Mouse (Mus musculus) small intestine, adult 2 months (tissue): ENCODE data around the gene Mindy4.

ENCODE experiments used
- CTCF ChIP-seq: fragments of 200-500 bp; IDR thresholded peaks from 2 replicates; pipeline ENCODE4 v1.5.1; 2012; ENCODE audit warnings: low read depth, mild to moderate bottlenecking, control low read depth, inconsistent platforms, low read length, moderate library complexity, mixed read lengths; ENCODE audit not compliant: insufficient replicate concordance, insufficient read length; ENCODE audit errors: extremely low read depth
- POLR2A ChIP-seq: fragments of 200-500 bp; IDR thresholded peaks from 2 replicates; pipeline ENCODE4 v1.6.1; 2012; ENCODE audit warnings: low read depth, mild to moderate bottlenecking, control low read depth, inconsistent platforms, low read length, moderate library complexity

DNA sequence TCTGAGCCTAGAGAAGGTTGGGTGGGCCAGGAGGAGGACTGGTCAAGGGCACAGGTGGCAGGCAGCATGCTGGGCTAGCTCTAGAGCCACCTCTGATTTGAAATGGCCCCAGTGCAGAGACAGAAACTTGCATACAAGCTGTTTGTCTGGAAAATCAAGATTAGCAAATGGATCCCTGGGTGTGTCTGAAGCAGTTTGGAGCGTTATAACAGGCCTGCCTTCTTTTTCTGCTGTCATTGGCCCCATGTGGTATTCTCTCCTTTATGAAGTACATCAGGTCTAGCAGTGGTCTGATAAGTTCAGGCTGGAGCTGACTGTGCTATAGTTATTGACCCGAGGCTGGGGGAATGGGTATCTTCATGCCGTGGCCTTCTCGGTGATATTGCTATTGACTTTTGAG lies 110.7 kb downstream of the Mindy4 start:
- TF ChIP-seq CTCF = no peak
- TF ChIP-seq POLR2A = no peak
